Mouse (Mus musculus): ENCODE results near the gene Hdac9. TPM values are rescaled to one million over a fixed set of nuclear protein-coding genes. Genes with fewer than 3 reads are reported as not detected.
A peak's percentile ranks its signal among the peaks of the same experiment; 100 is the strongest.

The Hdac9 gene
- polyA plus RNA-seq, 1 experiment from 2014 or later: 12.7 TPM

DNA sequence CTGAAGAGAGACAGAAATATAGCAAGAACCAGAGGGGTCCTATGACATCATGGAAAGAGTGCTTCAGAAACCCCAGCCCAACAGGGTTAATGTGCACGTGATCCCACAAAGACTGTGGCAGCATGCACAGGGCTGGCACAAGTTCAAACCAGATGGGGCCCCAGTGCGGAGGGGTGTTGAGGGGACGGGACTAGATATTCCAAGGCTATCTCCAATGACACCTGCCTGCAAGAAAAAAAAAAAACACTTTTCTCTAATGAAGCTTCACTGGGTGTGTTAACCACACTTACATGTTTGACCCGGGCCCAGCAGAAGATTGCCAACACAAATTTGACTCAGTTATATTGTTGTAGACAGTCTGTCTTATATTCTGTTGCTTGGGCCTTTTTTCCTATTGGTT is 28.2 kb downstream of the Hdac9 start:
- 91% methylated on average over 4 of the region's 4 CpGs for WGBS
- DNase-seq (ENCODE audit: low spot score) (no peak), ATAC-seq (ENCODE audit: low FRiP score) (no peak)
- Histone ChIP-seq H3K27ac (ENCODE audit: low read depth, low read length) (no peak overlapping the region), H3K27me3 (ENCODE audit: control insufficient read depth, insufficient read depth, low read length) (no peaks in the 10 kb centered on the region), H3K4me3 (ENCODE audit: low read depth, low read length) (no peak overlapping the region), H3K9me3 (ENCODE audit: control insufficient read depth, low read length) (no peaks in the 10 kb centered on the region), H3K36me3 (ENCODE audit: control insufficient read depth, insufficient read depth, low read length) (no peaks in the 10 kb centered on the region), H3K4me1 (replicated peaks; ENCODE audit: control insufficient read depth, insufficient read depth, low read length) (no peaks in the 10 kb centered on the region), H3K9ac (ENCODE audit: low read depth, low read length) (no peak overlapping the region), H3K4me2 (replicated peaks; ENCODE audit: low read depth, low read length) (no peak overlapping the region)

DNA sequence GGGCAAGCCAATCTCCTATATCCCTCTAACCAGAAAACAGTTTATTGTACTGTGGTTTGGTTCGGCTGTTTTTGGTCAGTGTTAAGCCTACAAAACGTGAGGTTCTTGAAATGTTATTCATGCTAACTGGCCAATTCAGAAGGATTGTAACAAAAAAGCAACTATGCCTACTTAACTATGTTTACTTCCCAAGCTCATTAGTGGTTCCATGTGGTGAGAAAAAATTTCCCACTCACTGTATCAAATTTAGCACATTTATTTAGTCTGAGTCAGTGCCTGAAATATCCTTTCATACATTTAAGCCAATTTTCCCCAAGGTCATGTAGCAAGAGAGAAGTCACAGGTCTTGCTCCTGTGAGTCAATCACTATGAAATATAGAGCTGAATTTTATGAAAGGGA is 42.0 kb downstream of the Hdac9 start:
- Histone ChIP-seq H3K4me1 (replicated peaks; ENCODE audit: control insufficient read depth, insufficient read depth, low read length) (no peaks in the 10 kb centered on the region), H3K9me3 (ENCODE audit: control insufficient read depth, low read length) (no peaks in the 10 kb centered on the region), H3K4me2 (replicated peaks; ENCODE audit: low read depth, low read length) (no peak overlapping the region), H3K4me3 (ENCODE audit: low read depth, low read length) (no peak overlapping the region), H3K36me3 (ENCODE audit: control insufficient read depth, insufficient read depth, low read length) (no peaks in the 10 kb centered on the region), H3K9ac (ENCODE audit: low read depth, low read length) (no peak overlapping the region), H3K27me3 (ENCODE audit: control insufficient read depth, insufficient read depth, low read length) (no peaks in the 10 kb centered on the region), H3K27ac (ENCODE audit: low read depth, low read length) (no peak overlapping the region)
- 77% methylated on average over 2 of the region's 2 CpGs for WGBS
- DNase-seq (ENCODE audit: low spot score) (no peak), ATAC-seq (ENCODE audit: low FRiP score) (no peak)

DNA sequence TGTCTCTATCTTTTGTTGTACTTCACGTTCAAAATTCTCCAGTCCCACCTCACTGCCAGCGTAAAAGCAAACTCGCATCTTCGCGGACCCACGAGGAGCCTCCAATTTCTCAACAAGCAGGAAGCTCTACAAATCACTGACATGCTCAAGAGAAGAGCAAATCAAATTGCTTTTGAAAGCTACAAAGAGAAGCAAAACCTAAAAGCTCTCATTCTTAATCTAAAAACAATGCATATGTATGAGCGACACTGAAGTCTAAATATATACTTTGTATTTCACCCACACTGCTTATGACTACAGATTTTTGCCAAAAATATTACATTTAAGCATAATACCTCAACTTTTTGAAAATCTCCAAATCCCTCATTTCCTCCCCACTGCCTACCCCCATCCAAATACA is 45.9 kb downstream of the Hdac9 start:
- no peaks in the 10 kb centered on the region for H3K9me3 ChIP-seq (ENCODE audit: control insufficient read depth, low read length)
- DNase-seq (ENCODE audit: low spot score) (no peak), ATAC-seq (ENCODE audit: low FRiP score) (no peak)
- H3K27ac ChIP-seq (ENCODE audit: low read depth, low read length): no peak overlapping the region
- 70% methylated on average over 7 of the region's 7 CpGs for WGBS
- no peaks in the 10 kb centered on the region for H3K36me3 ChIP-seq (ENCODE audit: control insufficient read depth, insufficient read depth, low read length)
- H3K4me2 ChIP-seq (replicated peaks; ENCODE audit: low read depth, low read length): no peak overlapping the region
- H3K4me1 ChIP-seq (replicated peaks; ENCODE audit: control insufficient read depth, insufficient read depth, low read length): no peaks in the 10 kb centered on the region
- H3K4me3 ChIP-seq (ENCODE audit: low read depth, low read length): no peak overlapping the region
- H3K27me3 ChIP-seq (ENCODE audit: control insufficient read depth, insufficient read depth, low read length): no peaks in the 10 kb centered on the region
- H3K9ac ChIP-seq (ENCODE audit: low read depth, low read length): no peak overlapping the region

DNA sequence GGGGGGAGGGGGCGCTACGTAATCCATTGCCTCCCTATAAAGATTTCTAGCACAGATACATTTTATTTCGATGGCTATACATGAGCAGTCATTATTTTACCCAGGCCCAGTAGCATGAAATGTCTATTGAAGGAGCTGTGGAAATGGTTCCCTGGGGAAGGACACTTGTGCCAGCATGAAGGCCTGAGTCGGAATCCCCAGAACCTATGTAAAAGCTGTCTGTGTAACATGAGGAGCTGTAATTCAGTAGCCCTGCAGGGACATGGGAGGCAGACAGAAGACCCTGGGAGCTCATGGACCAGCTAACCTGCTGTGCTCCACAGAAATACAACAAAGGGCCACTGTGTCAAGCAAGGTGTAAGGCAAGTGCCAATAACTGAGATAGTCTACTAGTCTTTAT is 75.7 kb downstream of the Hdac9 start:
- ATAC-seq (ENCODE audit: low FRiP score): no peak
- H3K9ac ChIP-seq (ENCODE audit: low read depth, low read length): no peak overlapping the region
- peak; percentile 4 for DNase-seq (ENCODE audit: low spot score)
- no peak overlapping the region for H3K4me2 ChIP-seq (replicated peaks; ENCODE audit: low read depth, low read length)
- no peaks in the 10 kb centered on the region for H3K9me3 ChIP-seq (ENCODE audit: control insufficient read depth, low read length)
- 0 out of 2 replicates have a peak, but pooled peaks cover 2% of the 10 kb centered on the region for H3K27me3 ChIP-seq (ENCODE audit: control insufficient read depth, insufficient read depth, low read length)
- 78% methylated on average over 4 of the region's 4 CpGs for WGBS
- H3K27ac ChIP-seq (ENCODE audit: low read depth, low read length): no peak overlapping the region
- no peaks in the 10 kb centered on the region for H3K36me3 ChIP-seq (ENCODE audit: control insufficient read depth, insufficient read depth, low read length)
- H3K4me1 ChIP-seq (replicated peaks; ENCODE audit: control insufficient read depth, insufficient read depth, low read length): no peaks in the 10 kb centered on the region
- H3K4me3 ChIP-seq (ENCODE audit: low read depth, low read length): no peak overlapping the region

DNA sequence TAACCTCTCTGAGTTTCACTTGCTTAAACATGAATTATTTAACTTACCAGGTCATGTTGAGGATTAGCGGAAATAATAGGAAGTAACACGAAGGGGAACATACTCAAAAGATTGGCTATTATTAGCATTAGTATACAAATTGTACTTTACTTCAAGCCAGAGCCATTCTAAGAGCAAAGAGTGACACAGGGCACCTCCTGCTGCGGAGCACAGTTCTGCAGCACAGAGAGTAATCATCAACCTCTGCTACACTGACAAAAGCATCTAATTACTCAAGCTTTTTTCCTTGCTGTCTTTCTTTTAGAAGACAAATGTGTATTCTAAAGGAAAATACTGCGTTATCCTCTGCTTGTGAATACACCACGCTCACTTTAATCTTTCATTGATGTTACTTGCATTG is 79.6 kb downstream of the Hdac9 start:
- H3K4me1 ChIP-seq (replicated peaks; ENCODE audit: control insufficient read depth, insufficient read depth, low read length): no peaks in the 10 kb centered on the region
- no peak overlapping the region for H3K4me3 ChIP-seq (ENCODE audit: low read depth, low read length)
- no peak overlapping the region for H3K4me2 ChIP-seq (replicated peaks; ENCODE audit: low read depth, low read length)
- H3K9me3 ChIP-seq (ENCODE audit: control insufficient read depth, low read length): no peaks in the 10 kb centered on the region
- H3K27ac ChIP-seq (ENCODE audit: low read depth, low read length): no peak overlapping the region
- 34% methylated on average over 5 of the region's 5 CpGs for WGBS
- no peaks in the 10 kb centered on the region for H3K36me3 ChIP-seq (ENCODE audit: control insufficient read depth, insufficient read depth, low read length)
- DNase-seq (ENCODE audit: low spot score): no peak
- no peak for ATAC-seq (ENCODE audit: low FRiP score)
- H3K27me3 ChIP-seq (ENCODE audit: control insufficient read depth, insufficient read depth, low read length): peaks cover 7% of the 10 kb centered on the region; the same call in 1 of the 2 replicates
- no peak overlapping the region for H3K9ac ChIP-seq (ENCODE audit: low read depth, low read length)

DNA sequence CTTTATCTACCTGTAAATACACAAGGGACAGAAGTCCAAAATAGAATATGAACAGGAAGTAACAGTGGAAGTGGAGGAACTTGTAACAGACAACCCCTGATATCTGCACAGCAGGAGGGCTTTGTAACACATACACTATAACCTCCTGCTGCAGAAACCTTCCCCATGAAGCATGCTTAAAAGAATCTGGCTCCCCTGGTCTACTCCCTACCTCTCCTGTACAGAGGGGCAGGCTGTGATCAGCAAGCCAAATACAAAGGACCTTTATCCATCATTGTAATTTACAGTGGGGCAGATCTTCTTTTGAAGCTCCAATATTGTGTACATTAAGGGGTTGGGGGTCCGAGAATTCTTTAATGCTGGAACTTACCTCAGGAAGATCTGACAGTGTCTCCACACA is 80.0 kb downstream of the Hdac9 start:
- no peaks in the 10 kb centered on the region for H3K9me3 ChIP-seq (ENCODE audit: control insufficient read depth, low read length)
- H3K9ac ChIP-seq (ENCODE audit: low read depth, low read length): no peak overlapping the region
- no peak overlapping the region for H3K4me3 ChIP-seq (ENCODE audit: low read depth, low read length)
- 66% methylated on average over 1 of the region's 1 CpGs for WGBS
- no peak for DNase-seq (ENCODE audit: low spot score)
- no peak for ATAC-seq (ENCODE audit: low FRiP score)
- no peaks in the 10 kb centered on the region for H3K4me1 ChIP-seq (replicated peaks; ENCODE audit: control insufficient read depth, insufficient read depth, low read length)
- H3K4me2 ChIP-seq (replicated peaks; ENCODE audit: low read depth, low read length): no peak overlapping the region
- no peak overlapping the region for H3K27ac ChIP-seq (ENCODE audit: low read depth, low read length)
- H3K27me3 ChIP-seq (ENCODE audit: control insufficient read depth, insufficient read depth, low read length): peaks cover 7% of the 10 kb centered on the region; the same call in 1 of the 2 replicates
- H3K36me3 ChIP-seq (ENCODE audit: control insufficient read depth, insufficient read depth, low read length): no peaks in the 10 kb centered on the region

DNA sequence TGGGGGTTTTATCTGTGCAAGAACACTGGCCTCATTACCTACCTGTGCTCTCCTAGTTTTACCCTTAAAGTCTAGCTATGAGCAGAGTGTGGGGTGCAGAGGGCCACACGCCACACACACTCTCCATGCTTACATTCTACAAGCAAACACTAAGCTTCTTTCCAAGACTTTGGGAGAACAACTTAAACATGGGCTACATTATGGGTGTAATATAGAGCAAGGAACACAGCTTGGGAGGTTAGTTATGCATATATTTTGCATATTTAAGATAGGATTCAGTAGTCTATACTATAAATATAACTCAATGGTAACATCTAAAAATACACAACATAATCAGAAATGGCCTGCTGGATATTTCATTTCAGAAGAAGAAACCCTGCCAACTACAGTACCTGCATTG is 80.8 kb downstream of the Hdac9 start:
- Histone ChIP-seq H3K36me3 (ENCODE audit: control insufficient read depth, insufficient read depth, low read length) (no peaks in the 10 kb centered on the region), H3K9me3 (ENCODE audit: control insufficient read depth, low read length) (no peaks in the 10 kb centered on the region), H3K9ac (ENCODE audit: low read depth, low read length) (no peak overlapping the region), H3K27ac (ENCODE audit: low read depth, low read length) (no peak overlapping the region), H3K4me1 (replicated peaks; ENCODE audit: control insufficient read depth, insufficient read depth, low read length) (no peaks in the 10 kb centered on the region), H3K27me3 (ENCODE audit: control insufficient read depth, insufficient read depth, low read length) (peaks cover 7% of the 10 kb centered on the region; the same call in 1 of the 2 replicates), H3K4me3 (ENCODE audit: low read depth, low read length) (no peak overlapping the region), H3K4me2 (replicated peaks; ENCODE audit: low read depth, low read length) (no peak overlapping the region)
- 94% methylated on average over 1 of the region's 1 CpGs for WGBS
- no peak for DNase-seq (ENCODE audit: low spot score)
- no peak for ATAC-seq (ENCODE audit: low FRiP score)

DNA sequence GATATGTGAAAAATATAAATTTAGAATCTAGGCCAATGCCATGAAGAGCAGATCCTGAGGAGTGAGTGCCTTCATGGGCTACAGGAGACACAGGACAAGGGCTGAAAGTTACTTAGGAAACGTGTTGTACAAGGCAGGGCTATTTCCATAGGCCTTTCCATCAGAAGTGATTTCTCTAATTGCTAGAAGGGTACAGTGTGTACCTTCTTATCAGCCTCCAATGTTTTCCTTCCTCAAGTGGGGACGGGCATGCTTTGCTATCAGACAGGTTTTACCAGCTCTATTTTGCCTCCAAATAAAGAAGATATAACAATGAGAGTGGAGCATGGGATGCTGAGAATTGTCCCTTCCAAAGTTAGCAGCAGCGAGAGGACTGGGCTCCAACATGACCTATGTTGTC is 81.4 kb downstream of the Hdac9 start:
- peaks cover 7% of the 10 kb centered on the region; the same call in 1 of the 2 replicates for H3K27me3 ChIP-seq (ENCODE audit: control insufficient read depth, insufficient read depth, low read length)
- 87% methylated on average over 3 of the region's 3 CpGs for WGBS
- H3K4me1 ChIP-seq (replicated peaks; ENCODE audit: control insufficient read depth, insufficient read depth, low read length): no peaks in the 10 kb centered on the region
- H3K4me2 ChIP-seq (replicated peaks; ENCODE audit: low read depth, low read length): no peak overlapping the region
- no peak overlapping the region for H3K4me3 ChIP-seq (ENCODE audit: low read depth, low read length)
- no peak overlapping the region for H3K27ac ChIP-seq (ENCODE audit: low read depth, low read length)
- no peak overlapping the region for H3K9ac ChIP-seq (ENCODE audit: low read depth, low read length)
- ATAC-seq (ENCODE audit: low FRiP score): no peak
- DNase-seq (ENCODE audit: low spot score): no peak
- no peaks in the 10 kb centered on the region for H3K9me3 ChIP-seq (ENCODE audit: control insufficient read depth, low read length)
- H3K36me3 ChIP-seq (ENCODE audit: control insufficient read depth, insufficient read depth, low read length): no peaks in the 10 kb centered on the region

DNA sequence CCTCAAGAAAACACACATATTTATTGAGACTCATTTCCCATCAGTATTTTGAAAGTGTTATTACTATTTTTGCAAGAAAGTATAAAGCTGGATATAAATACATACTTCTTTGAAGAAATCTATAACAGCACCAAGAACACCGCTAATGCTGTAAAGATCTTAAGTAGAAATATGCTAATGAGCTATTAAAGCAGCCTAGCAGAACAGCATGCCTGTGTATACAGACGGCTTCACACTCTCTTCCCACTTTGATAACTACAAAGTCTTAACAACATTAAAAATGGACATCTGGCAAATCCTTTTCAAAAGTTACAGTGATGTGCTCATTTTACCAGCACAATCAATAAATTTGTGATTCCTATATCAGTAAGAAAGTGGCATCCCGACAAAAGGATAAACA is 88.2 kb downstream of the Hdac9 start:
- 79% methylated on average over 3 of the region's 3 CpGs for WGBS
- DNase-seq (ENCODE audit: low spot score): no peak
- H3K9me3 ChIP-seq (ENCODE audit: control insufficient read depth, low read length): no peaks in the 10 kb centered on the region
- no peaks in the 10 kb centered on the region; the same call in 1 of the 2 replicates for H3K27me3 ChIP-seq (ENCODE audit: control insufficient read depth, insufficient read depth, low read length)
- H3K27ac ChIP-seq (ENCODE audit: low read depth, low read length): no peak overlapping the region
- ATAC-seq (ENCODE audit: low FRiP score): no peak
- no peak overlapping the region for H3K4me2 ChIP-seq (replicated peaks; ENCODE audit: low read depth, low read length)
- H3K36me3 ChIP-seq (ENCODE audit: control insufficient read depth, insufficient read depth, low read length): no peaks in the 10 kb centered on the region
- no peak overlapping the region for H3K4me3 ChIP-seq (ENCODE audit: low read depth, low read length)
- no peaks in the 10 kb centered on the region for H3K4me1 ChIP-seq (replicated peaks; ENCODE audit: control insufficient read depth, insufficient read depth, low read length)
- H3K9ac ChIP-seq (ENCODE audit: low read depth, low read length): no peak overlapping the region

All from hindbrain, embryonic 11.5 days (tissue).